Mouse (Mus musculus) liver, embryonic 11.5 days (tissue): ENCODE measurements around the gene Ptch1. TPM values are rescaled to one million over a fixed set of nuclear protein-coding genes. Genes with fewer than 3 reads are reported as not detected.

ENCODE experiments used
- ATAC-seq: fragments of 200-750 bp; cut with Nextera tagmentation; replicated peaks from 2 replicates; pipeline ENCODE4 v1.8.0; 2017; ENCODE audit warnings: moderate number of reproducible peaks, mild to moderate bottlenecking, moderate TSS enrichment, moderate library complexity; ENCODE audit not compliant: low FRiP score
- DNase-seq: peaks from one replicate; pipeline ENCODE4 v3.0.0-alpha.2; 2017; ENCODE audit warnings: low spot score
- H3K27ac ChIP-seq: fragments of 300-500 bp; sonication (generic); 2 replicates; pipeline ENCODE4 v1.5.1; 2014; ENCODE audit warnings: mild to moderate bottlenecking, low read depth, low read length, control low read depth
- H3K27me3 ChIP-seq: fragments of 300-500 bp; sonication (generic); replicated peaks from 2 replicates; pipeline ENCODE4 v1.6.1; 2014; ENCODE audit warnings: low read length, mixed read lengths; ENCODE audit not compliant: control insufficient read depth, insufficient read depth
- H3K36me3 ChIP-seq: fragments of 300-500 bp; sonication (generic); 2 replicates; pipeline ENCODE4 v1.6.1; 2014; ENCODE audit warnings: mild to moderate bottlenecking, low read length, moderate library complexity, mixed read lengths; ENCODE audit not compliant: control insufficient read depth, insufficient read depth
- H3K4me1 ChIP-seq: fragments of 300-500 bp; sonication (generic); replicated peaks from 2 replicates; pipeline ENCODE4 v1.6.1; 2014; ENCODE audit warnings: low read length, mixed read lengths; ENCODE audit not compliant: control insufficient read depth, insufficient read depth
- H3K4me2 ChIP-seq: fragments of 300-500 bp; sonication (generic); 2 replicates; pipeline ENCODE4 v1.6.1; 2014; ENCODE audit warnings: mild to moderate bottlenecking, control low read depth, moderate library complexity
- H3K4me3 ChIP-seq: fragments of 300-500 bp; sonication (generic); 2 replicates; pipeline ENCODE4 v1.5.1; 2014; ENCODE audit warnings: low read depth, low read length, control low read depth
- H3K9ac ChIP-seq: fragments of 300-500 bp; sonication (generic); 2 replicates; pipeline ENCODE4 v1.6.1; 2014; ENCODE audit warnings: low read depth, low read length, control low read depth
- H3K9me3 ChIP-seq: fragments of 300-500 bp; sonication (generic); 2 replicates; pipeline ENCODE4 v1.6.1; 2016; ENCODE audit warnings: low read length, inconsistent platforms, mixed read lengths; ENCODE audit not compliant: control insufficient read depth
- WGBS: fragments of 180-500 bp; shearing (Covaris S2); extraction: QIAGEN DNeasy Blood & Tissue Kit; methylation state at CpG from one replicate; pipeline ENCODE4 v1.1.7; 2014; 5-methylcytosine and 5-hydroxymethylcytosine counted together
- polyA plus RNA-seq: library from polyadenylated mRNA; unstranded; fragments of >200 nt; fragmentation: Nextera tagmentation; extraction: Ambion mirVana; gene quantifications from 2 replicates; pipeline ENCODE4 v1.2.1, GENCODE M21; 2014

Gene Ptch1
- polyA plus RNA-seq, 1 experiment from 2014 or later: 15.0 TPM

- WGBS: 65% methylated on average over 5 of the region's 5 CpGs
- ATAC-seq: no peak
- H3K27ac ChIP-seq: no peak overlapping the region; the same call in 1 of the 2 replicates
- no peak overlapping the region for H3K4me2 ChIP-seq
- DNase-seq: no peak
- H3K9ac ChIP-seq: no peak overlapping the region
- H3K36me3 ChIP-seq: peaks cover 10% of the 10 kb centered on the region; the same call in 1 of the 2 replicates
- H3K27me3 ChIP-seq: no peaks in the 10 kb centered on the region
- no peaks in the 10 kb centered on the region for H3K9me3 ChIP-seq
- peaks cover 17% of the 10 kb centered on the region for H3K4me1 ChIP-seq
- H3K4me3 ChIP-seq: no peak overlapping the region
Measured at GRCm38 (mm10) chr13:63549210-63549609, 24.2 kb downstream of the Ptch1 start.

GRCm38 (mm10) chr13:63548571-63548970, 24.8 kb downstream of the Ptch1 start:
- Histone ChIP-seq H3K4me1 (peaks cover 15% of the 10 kb centered on the region), H3K4me3 (no peak overlapping the region), H3K27ac (no peak overlapping the region), H3K36me3 (peaks cover 10% of the 10 kb centered on the region; the same call in 1 of the 2 replicates), H3K9ac (no peak overlapping the region), H3K27me3 (no peaks in the 10 kb centered on the region), H3K9me3 (no peaks in the 10 kb centered on the region), H3K4me2 (no peak overlapping the region)
- DNase-seq (no peak), ATAC-seq (no peak)
- 79% methylated on average over 4 of the region's 4 CpGs for WGBS

GRCm38 (mm10) chr13:63545291-63545690, 28.1 kb downstream of the Ptch1 start:
- Histone ChIP-seq H3K4me3 (no peak overlapping the region), H3K4me1 (peaks cover 4% of the 10 kb centered on the region), H3K9me3 (no peaks in the 10 kb centered on the region), H3K36me3 (peaks cover 30% of the 10 kb centered on the region), H3K9ac (no peak overlapping the region), H3K27me3 (no peaks in the 10 kb centered on the region), H3K4me2 (no peak overlapping the region), H3K27ac (no peak overlapping the region)
- DNase-seq (no peak), ATAC-seq (no peak)
- WGBS: 84% methylated on average over 7 of the region's 7 CpGs

GRCm38 (mm10) chr13:63544967-63545253, 28.5 kb downstream of the Ptch1 start:
- H3K9ac ChIP-seq: no peak overlapping the region
- H3K4me3 ChIP-seq: no peak overlapping the region
- H3K27ac ChIP-seq: no peak overlapping the region
- 69% methylated on average over 5 of the region's 5 CpGs for WGBS
- no peaks in the 10 kb centered on the region for H3K9me3 ChIP-seq
- no peak for ATAC-seq
- 0 out of 2 replicates have a peak, but pooled peaks cover 2% of the 10 kb centered on the region for H3K4me1 ChIP-seq
- H3K36me3 ChIP-seq: peaks cover 30% of the 10 kb centered on the region
- no peak for DNase-seq
- H3K27me3 ChIP-seq: no peaks in the 10 kb centered on the region
- no peak overlapping the region for H3K4me2 ChIP-seq

DNA sequence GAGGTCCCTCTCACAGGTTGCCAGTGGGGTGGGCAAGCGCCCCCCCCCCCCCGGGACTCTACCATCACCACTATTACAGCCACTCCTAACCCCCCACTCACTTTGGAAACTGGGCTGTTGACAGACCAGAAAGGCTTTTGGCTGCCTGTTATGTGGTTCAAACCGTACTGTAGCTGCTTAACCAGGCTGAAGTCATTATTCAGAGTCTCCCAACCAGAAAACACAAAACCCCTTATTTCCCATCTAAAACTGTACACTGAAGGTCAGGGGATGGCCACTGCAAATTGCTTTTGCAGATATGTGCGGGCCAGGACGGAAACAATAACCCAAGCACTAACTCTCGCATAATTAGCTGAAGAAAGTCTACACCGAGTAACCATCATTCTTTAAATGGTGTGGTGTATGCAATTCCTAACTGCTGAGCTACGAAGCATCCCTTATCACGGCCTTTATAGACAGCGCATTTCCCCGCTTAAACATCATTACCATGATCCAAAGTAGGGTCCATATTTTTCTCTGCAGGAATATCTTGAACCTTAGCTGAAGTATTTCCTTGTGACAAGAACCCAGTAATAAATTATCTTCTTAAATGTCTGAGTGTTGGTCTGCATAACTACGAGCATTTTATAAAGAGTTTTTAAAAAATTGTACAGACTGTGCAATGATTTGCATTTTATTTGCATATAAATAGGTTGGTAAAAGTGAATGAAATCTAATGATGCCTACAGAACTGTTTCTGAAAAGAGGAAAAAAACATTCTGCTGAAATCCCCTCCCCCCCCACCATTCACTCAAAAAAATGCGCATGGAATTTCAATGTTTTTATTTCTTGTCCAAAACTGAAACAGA, 29.1 kb downstream of the Ptch1 start:
- DNase-seq: no peak
- Histone ChIP-seq H3K36me3 (peaks cover 36% of the 10 kb centered on the region), H3K4me1 (0 out of 2 replicates have a peak, but pooled peaks cover under 1% of the 10 kb centered on the region), H3K4me2 (no peak overlapping the region), H3K4me3 (no peak overlapping the region), H3K27ac (no peak overlapping the region), H3K27me3 (no peaks in the 10 kb centered on the region), H3K9ac (no peak overlapping the region), H3K9me3 (no peaks in the 10 kb centered on the region)
- 81% methylated on average over 13 of the region's 13 CpGs for WGBS
- no peak for ATAC-seq

DNA sequence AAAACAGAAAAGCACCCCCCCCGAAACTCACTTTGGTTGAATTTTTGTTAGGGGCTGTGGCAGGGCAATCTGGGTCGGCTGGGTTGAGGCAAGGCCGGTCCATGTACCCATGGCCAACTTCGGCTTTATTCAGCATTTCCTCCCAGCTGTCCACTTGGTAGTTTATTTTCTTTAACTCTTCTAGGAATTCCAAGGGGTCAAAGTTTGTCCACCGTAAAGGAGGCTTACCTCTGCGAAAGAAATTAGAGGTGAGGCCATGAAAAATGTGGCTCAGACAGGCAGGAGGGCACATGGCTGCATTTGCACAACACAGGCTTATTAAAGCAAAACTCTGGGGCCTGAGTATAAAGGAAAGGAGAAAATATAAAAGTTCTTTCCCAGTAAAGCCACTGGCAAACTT, 29.9 kb downstream of the Ptch1 start:
- Histone ChIP-seq H3K27ac (no peak overlapping the region), H3K9ac (no peak overlapping the region), H3K4me2 (no peak overlapping the region), H3K9me3 (no peaks in the 10 kb centered on the region), H3K4me1 (no peaks in the 10 kb centered on the region), H3K36me3 (peaks cover 44% of the 10 kb centered on the region), H3K4me3 (no peak overlapping the region), H3K27me3 (no peaks in the 10 kb centered on the region)
- no peak for DNase-seq
- WGBS: 86% methylated on average over 6 of the region's 6 CpGs
- ATAC-seq: no peak

GRCm38 (mm10) chr13:63542796-63543384, 30.5 kb downstream of the Ptch1 start:
- Histone ChIP-seq H3K9ac (no peak overlapping the region), H3K4me1 (no peaks in the 10 kb centered on the region), H3K36me3 (peaks cover 49% of the 10 kb centered on the region), H3K27ac (no peak overlapping the region), H3K9me3 (no peaks in the 10 kb centered on the region), H3K27me3 (no peaks in the 10 kb centered on the region), H3K4me3 (no peak overlapping the region), H3K4me2 (no peak overlapping the region)
- ATAC-seq (no peak), DNase-seq (no peak)
- 84% methylated on average over 3 of the region's 3 CpGs for WGBS

- peaks cover 54% of the 10 kb centered on the region for H3K36me3 ChIP-seq
- no peaks in the 10 kb centered on the region for H3K4me1 ChIP-seq
- no peak overlapping the region for H3K4me3 ChIP-seq
- ATAC-seq: no peak
- H3K27me3 ChIP-seq: no peaks in the 10 kb centered on the region
- DNase-seq: no peak
- H3K4me2 ChIP-seq: no peak overlapping the region
- no peaks in the 10 kb centered on the region for H3K9me3 ChIP-seq
- no peak overlapping the region for H3K9ac ChIP-seq
- H3K27ac ChIP-seq: no peak overlapping the region
Measured at GRCm38 (mm10) chr13:63541510-63541909, 31.9 kb downstream of the Ptch1 start.

- no peak for ATAC-seq
- Histone ChIP-seq H3K4me1 (no peaks in the 10 kb centered on the region), H3K27me3 (no peaks in the 10 kb centered on the region), H3K4me2 (no peak overlapping the region), H3K9me3 (no peaks in the 10 kb centered on the region), H3K4me3 (no peak overlapping the region), H3K9ac (no peak overlapping the region), H3K27ac (no peak overlapping the region), H3K36me3 (peaks cover 58% of the 10 kb centered on the region)
- DNase-seq: no peak
- 89% methylated on average over 12 of the region's 12 CpGs for WGBS
Measured at GRCm38 (mm10) chr13:63540584-63540983, 32.8 kb downstream of the Ptch1 start.
